Mouse (Mus musculus) kidney, adult 2 months (tissue): Measurements from ENCODE around the gene Gal.

ENCODE experiments used
- CTCF ChIP-seq: fragments of 200-500 bp; conservative IDR thresholded peaks from 2 replicates; pipeline ENCODE4 v1.5.1; 2011; ENCODE audit warnings: low read depth, mild to moderate bottlenecking, control low read depth, low read length, moderate library complexity, mixed read lengths; ENCODE audit not compliant: insufficient read depth, insufficient read length
- POLR2A ChIP-seq: fragments of 200-500 bp; IDR thresholded peaks from one replicate; pipeline ENCODE4 v1.6.1; 2011; ENCODE audit warnings: low read depth, low read length, control low read depth

DNA sequence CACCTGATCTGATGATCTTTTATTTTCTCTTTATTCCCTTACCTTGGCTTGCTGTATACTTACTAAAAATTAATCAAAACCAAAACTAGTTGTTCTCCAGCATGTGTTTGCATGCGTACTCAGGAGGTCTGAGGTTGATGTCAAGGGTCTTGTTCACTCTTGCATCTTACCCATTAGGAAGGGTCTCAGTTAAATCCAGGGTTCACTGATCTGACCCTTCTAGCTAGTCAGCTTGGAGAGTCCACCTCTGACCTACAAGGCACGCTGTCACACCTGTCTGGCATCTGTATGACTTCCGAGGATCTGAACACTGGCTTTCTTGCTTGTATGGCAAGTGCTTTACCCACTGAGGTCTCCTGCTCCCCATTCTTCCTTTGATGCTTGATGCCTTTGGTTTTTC lies 36.4 kb upstream of the Gal start:
- no peak for TF ChIP-seq POLR2A
- no peak for TF ChIP-seq CTCF
